Mouse (Mus musculus) neural tube, embryonic 10.5 days (tissue): ENCODE measurements around the gene Phtf2.

Source experiments
- DNase-seq: peaks from one replicate; pipeline ENCODE4 v3.0.0-alpha.2; 2017; ENCODE audit warnings: low spot score; ENCODE audit errors: extremely low spot score

Phtf2 gene

DNA sequence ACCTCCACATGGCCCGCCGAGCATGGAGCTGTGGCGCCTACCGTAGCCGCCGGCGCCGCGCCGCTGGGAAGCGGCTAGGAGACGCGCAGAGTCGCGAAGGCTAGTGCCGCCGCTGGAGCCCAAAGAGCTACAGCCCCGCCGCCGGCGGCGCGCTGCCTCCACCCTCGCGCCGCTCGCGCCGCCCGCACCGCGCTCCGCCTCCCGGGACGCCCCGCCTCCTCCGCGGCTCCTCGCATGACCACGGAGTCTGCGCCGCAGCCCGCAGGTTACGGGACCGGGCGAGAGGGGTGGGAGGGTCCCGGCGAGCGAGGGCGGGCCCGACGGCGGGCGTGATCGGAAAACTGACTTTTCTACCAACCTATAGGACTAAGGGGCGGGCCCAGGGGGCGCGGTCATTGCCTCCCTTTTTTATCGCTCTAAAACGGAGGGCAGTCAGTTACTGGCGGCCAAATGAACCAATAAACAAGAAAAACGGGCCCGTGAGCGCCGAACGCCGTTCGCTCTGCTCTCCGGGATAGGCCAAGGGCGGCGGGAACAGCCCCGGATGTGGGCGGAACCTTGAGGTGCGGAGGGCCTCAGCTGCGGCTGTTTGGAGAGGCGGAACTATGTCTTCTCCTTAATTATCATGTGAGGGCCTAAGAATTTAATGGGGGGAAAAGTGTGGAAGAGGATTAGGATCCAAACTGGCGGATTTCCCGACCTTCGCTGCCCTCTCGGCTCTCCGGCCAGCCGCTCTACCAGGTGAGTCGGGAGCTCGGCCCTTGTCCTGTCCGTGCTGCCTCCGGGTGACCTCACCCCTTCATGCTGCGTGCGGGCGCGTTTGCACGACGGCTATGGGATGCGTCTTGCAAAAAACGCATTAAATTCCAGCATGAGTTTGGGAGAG lies at the start of gene Phtf2, which contains the start of gene Tmem60:
TSS of gene Phtf2 (minus strand) at position 210 of the 886 bp plus-strand sequence.
TSS of gene Tmem60 (plus strand) at position 277 of the 886 bp plus-strand sequence.
- peak; percentile 97 for DNase-seq

DNA sequence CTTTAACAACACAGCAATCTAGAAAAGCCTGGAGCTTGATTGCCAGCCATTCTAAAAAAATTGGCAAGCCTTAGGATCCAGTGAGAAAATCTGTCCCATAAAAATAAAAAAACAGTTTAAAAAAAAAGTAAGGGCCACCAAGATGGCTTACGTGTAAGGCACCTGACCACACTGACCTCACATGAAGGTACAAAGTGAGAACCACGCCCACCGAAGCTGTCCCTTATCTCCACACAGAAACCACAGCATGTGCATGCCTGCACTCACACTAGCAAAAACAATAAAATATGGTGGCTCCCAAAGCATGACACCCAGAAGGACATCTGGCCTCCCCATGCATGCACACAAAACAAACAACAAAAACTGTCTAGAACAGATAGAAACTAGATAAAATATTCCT lies 49.4 kb upstream of the Phtf2 start:
- DNase-seq = no peak

DNA sequence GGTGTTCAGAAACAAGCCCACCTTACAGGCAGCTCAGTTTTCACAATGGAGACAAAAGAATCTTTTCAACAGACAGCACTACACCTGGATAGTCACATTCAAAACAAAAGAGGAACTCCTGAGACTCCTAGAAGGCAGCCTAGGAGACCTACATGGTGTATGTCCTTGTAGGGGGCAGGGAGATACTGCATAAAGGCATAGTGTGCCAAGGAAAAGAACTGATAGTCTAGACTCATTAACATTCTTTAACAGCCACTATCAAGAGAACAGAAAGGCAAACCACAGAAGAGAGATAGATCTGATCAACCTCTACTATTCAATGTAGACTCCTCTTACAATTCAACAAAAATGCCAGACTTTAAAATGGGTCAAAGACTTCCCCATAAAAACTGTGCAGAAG lies 48.5 kb upstream of the Phtf2 start:
- DNase-seq = no peak

DNA sequence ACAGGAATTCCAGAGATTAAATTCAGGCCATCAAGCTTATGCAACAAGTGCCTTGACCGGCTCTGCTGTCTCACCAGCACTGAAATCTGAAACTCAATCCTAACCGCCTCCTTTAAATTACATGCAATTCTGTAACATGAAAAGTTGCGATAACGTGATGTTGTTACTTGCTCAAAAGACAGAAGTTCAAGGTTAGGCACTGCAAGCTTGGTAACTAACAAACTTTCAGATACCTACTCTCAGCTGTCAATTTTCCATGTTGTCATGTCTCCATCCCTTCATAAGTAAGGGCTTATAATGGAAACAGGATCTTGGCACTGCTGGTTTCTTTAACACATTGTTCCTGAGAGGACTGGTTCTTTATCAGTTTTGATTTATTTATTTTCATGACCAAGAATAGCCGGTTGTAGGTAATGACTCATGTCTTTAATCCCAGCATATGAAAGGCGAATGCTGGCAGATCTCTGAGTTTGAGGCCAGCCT lies 47.8 kb upstream of the Phtf2 start:
- DNase-seq = no peak

DNA sequence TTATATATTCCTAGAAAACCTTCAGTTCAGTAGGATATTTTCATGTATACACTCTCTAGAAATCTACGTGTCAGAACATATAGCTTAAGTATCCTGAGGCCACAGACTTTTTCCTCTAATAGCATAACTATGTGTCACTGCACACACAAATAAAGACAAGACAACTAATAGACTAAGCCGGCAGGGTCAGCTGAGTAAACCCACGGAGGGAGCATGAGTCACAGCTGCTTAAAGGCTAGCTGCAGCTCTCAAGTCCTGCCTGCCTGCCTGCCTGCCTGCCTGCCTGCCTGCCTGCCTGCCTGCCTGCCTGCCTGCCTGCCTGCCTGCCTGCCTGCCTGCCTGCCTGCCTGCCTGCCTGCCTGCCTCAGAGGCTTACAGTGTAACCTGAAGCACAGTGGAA lies 43.5 kb upstream of the Phtf2 start:
- DNase-seq = no peak

DNA sequence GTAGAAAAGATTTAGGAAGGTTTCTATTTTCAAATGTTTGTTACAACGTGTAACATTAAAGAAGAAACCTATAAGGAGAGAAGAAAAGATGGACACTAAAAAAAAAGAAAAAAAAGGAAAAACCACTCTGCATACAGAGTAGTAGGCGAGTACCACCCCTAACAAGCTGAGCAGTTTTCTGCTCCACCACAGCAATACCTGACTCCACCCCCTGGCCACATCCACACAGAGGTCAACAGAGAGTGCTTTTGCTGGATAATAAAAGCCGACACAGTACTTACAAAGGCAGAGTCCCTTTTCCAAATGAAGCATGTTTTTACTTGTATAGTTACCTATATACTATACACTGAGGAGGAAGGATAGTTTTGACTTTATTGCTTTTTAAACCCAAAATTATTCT lies 42.7 kb upstream of the Phtf2 start:
- DNase-seq = no peak

DNA sequence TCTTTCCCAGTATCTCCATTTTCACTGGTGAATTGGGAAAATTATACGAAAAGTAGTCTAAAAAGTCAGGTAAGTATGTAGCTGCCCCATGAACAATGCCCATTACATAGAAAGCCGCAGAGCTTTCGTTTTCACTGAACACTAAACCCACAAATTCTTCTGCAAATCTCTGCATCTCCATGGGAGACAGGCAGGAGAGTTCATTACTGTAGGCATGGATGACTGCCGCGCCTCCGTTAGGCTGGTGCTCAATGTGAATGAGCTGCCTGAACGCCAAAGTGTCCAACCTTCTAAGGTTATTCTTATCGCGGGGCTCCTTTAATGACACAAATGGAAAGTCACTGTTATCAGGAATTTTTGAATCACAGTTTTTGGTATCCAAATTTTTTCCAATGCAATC lies 37.6 kb upstream of the Phtf2 start:
- DNase-seq = no peak

DNA sequence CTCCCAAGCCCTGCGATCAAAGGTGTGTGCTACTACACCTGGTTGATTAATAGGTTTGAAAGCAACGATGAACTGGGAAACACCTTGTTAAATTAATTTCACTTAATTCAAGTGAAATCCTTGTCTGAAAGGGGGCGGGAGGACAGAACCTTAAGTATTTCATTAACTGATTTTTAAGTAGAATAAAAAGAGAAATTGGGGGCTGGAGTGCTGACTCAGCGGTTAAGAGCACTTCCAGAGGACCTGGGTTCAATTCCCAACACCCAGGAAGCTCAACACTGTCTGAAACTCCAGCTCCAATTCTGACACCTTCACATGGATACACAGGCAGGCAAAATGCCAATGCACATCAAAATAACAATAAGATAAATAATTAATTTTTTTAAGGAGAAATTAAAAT lies 37.0 kb upstream of the Phtf2 start:
- no peak for DNase-seq

DNA sequence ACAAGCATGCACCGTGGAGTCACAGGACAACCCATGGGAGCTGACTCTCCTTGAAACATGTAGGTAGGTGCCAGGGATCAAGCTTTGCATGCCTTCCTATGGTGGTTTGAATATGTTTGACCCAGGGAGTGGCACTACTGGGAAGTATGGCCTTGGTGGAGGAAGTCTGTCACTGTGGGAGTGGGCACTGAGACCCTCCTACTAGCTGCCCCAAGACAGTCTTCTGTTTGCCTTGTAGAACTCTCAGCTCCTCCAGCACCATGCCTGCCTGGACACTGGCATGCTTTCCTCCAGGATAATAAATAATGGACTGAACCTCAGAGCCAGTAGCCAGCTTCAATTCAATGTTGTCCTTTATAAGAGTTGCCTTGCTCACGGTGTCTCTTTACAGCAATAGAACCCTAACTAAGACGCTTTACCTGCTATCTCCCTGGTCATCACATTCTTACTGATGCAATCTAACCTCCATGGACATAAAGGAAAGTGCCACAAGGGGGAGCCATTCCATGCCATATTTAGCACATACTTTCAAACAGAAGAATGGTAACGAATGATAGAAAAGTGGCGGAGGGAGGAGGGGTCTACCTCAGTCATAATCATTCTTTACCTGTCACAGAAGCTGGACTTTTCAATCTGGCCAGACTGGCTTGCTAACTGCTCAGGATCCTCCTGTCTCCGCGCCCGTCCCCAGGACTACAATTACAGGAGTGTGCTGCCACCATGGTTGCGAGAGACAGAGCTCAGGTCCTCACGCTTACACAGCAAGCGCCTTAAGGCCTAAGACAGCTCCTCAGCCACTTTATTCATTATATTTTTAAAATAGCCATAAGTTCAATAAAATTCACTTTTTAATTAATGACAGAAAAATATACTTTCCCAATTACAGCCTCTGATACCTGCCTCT lies 31.7 kb upstream of the Phtf2 start:
- DNase-seq = peak; percentile 58

DNA sequence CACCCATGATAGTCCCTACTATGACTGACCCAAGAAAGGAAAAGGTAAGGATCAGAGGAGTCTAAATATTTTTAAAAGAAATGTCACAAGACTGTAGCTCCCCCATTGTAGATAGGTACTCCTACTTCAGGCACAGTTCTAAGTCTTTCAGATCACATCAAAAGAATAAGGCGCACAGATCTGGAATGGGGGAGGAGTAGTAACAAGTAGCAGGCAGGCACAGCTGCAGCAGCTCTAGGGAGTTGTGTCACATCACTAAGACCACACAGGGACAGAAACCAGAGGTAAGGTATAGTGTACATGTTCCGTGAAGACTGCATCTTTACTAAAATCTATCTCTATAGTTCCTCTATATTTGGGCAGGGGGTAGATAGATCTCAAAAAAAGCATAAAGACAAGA lies 29.8 kb upstream of the Phtf2 start:
- DNase-seq = no peak

DNA sequence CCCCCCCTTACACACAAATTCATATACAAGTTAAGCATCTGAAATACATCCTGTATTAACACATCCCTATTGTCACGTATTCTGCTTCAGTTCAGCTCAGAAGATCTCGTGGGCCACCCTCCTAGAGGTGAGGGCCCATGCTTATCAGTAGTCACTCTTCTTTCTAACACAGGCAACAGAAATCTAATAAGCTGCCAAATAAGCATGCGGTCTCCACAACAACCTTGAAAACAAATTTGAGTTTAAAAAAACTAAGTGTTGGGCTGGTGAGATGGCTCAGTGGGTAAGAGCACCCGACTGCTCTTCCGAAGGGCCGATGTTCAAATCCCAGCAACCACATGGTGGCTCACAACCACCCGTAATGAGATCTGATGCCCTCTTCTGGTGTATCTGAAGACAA lies 24.3 kb upstream of the Phtf2 start:
- DNase-seq = no peak

DNA sequence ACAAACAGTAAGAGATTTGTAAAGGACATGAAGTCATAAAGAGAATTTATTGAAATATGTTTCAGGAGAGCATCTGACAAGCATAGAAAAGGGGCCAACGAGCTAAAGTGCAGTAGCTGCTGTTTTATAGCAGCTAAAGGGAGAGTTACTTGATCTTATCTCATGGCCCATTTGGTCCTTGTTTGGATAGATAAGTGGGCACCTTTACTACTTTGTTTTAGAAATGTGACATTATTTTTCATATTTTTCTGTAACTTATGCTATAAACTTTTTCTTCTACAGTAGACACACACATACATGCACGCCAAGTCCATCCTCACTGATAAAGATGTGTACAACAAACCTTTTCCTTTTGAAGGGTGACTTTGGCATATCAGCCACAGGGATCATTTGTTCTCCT lies 23.5 kb upstream of the Phtf2 start:
- no peak for DNase-seq

DNA sequence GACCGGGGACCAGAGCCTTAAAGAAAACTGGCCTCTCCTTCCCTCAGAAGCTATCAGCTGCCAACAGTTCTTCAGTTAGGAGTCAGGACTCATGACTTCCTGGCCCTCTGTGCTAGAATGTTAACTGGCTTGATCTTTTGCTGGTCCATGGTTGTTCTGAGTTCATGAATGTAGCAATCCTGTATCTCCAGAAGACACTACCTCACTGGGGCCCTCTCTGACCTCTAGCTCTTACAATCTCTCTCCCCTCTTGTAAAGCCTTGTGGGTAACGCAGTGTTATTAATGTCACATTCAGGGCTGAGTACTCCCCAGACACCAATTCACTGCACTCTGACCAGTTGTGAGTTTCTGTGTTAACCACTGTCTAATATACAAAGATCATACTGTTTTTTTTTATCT lies 22.7 kb upstream of the Phtf2 start:
- DNase-seq = no peak

DNA sequence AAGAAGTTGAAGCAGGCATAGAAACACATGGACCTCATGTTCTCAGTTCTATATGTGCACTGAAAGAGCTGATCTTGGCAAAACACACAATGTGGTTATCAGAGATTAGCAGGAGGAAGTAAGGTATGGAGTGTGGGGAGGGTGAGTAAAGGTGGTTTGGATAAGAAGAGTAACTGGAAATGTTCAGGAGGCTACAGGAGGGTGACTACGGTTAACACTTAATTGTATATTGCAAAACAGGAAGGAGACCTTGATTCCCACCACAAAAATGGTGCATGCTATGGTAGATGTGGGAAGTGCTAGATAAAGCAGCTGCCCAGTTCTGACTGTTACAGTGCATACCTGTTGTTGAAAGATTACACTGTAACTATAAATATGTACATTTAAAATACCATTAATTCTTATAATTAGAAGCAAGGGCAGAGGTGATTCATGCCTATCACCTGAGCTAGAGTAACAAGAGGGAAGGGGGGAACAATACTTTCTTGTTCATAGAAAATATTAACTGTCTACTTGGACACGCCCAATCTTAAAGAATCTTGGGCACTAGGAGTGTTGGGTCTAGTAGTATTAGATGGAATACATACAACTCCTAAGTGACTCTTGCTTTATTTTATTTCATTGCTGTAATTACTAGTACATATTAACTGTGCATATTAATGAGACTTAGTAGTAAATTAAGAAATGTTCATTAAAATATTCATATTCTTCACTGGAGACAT lies 15.7 kb upstream of the Phtf2 start:
- DNase-seq = no peak

DNA sequence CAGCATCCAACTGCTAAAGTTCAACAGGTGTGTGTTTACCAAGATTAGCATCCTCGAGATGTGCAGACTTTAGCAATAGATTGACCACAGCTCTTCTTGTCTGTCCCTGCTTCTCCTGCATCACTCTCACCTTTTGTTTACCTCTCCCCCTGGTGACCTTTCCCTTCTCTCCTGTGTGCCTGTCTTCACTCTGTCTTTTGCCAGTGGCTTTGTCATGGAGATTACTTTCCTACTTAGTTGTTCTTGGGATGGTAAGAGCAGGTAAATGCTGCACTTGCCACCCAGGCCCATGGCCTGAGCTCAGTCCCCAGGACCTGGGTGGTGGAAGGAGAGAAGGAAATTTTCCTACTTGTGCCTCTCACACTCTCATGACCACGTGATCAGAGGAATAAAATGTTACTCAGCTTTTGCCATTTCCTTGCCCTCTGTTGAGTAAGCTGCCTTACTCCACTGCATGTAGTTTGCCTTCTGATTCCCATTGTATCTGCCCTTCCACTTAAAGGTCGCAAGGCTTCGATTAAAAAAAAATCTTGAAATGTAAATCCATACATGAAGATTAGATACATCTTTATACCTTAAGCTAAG lies 2.2 kb upstream of the Phtf2 start:
- DNase-seq = no peak

DNA sequence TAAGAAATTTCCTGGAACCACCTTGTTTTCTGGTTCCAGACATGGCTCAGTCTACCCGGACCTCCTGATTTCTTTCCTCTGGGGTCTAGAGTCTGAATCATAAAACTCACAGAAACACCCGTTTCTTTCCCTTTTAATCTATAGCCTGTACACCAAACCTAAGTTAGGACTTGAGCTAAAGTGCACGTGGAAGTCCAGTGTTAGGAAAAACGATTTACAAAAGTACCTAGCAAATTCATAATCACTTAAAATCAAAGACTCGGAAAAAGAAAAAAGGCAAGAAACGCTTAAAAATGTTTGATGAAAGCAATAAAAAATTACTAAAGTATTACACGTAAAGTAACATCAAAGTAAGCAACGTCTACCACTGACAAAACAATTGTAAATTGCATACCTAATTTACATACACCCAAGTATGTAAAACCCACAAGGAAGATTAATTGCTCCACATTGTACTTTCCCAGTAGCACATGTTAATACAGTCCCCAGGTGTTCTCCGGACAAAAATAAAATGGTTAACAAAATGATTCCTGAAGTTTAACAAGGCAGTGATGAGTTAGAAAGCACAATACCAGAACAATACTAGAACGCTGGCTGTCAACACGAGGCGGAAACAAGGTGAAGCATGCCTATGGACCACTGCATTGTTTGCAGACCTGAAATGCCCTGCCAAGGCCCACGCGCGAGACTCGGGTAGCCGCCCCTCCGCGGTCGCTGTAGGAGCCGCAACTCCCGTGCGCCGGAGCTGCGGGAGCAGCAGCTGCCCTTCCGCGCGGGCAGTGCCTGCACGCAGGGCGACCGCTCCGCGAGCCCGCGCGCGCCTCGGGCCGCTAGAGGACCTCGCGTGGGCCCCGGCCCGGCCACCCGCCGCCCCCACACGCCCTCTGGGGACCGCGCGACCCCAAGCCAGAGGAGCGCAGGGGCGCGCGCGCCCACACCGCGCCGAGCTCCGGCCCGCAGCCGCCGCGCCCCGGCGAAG lies 838 bp downstream of the Phtf2 start:
- DNase-seq = peak; percentile 68

DNA sequence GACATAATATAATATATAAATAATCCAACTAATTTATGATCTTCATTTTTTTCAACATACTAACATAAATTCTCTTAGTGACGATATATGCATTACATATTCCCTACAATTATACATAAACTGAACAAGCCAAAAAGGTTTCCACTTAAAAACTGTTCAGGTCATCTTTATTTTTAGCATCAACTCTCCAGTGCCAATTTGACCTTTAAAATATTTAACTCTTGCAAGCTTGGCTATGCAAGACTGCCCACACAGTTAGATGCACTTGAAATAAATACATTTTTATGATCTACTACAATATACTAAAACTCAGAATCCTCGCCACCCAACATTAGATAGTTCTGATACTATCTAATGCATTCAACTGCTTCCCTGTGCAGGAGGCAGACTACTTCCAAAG lies 1.5 kb downstream of the Phtf2 start:
- no peak for DNase-seq

DNA sequence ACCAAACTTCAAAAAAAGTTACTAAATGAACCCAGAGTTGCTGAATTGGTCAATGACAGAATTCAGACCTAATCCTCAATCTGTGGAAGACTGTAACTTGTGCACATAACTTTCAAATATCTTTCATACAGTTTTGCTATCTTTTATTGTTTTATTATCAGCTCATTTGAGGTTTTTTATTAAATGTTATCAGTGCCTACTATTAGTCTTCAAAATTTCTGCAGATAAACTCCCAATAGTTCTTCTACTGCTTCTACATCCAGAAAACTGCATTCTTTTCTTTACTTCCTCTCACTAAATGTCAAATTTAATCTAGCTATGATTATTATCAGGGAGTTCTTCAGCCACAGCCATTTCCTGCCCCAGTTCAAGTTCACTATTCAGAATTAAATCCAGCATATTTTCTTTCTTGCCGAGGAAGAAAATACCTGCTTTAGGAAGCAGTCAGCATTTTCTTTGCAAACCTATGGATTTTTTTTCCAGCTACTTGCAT lies 4.9 kb downstream of the Phtf2 start:
- DNase-seq = no peak

DNA sequence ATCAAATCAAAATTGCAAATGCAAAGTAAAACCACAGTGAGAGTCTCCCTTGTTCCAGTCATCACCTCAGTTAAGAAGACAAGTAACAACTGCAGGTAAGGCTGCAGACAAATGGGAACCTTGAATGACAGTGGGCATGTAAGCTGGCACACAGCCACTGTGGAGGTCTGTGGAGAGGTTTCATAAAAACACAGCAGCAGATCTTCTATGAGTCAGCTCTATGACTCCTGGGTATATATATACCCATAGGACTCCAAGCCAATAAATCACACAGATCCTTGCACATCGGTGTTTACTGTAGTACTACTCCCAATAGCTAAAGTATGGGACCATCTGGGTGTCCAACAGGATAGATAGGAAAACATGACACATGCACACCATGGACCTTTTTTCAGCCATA lies 8.8 kb downstream of the Phtf2 start:
- no peak for DNase-seq
